Mouse (Mus musculus): ENCODE results near the gene Bmyc.
"Not testable (repeated sequence)": the region's sequence is repeated elsewhere in the genome, so short reads cannot be mapped to it uniquely, and the experiment has no call there.

Bmyc gene

DNA sequence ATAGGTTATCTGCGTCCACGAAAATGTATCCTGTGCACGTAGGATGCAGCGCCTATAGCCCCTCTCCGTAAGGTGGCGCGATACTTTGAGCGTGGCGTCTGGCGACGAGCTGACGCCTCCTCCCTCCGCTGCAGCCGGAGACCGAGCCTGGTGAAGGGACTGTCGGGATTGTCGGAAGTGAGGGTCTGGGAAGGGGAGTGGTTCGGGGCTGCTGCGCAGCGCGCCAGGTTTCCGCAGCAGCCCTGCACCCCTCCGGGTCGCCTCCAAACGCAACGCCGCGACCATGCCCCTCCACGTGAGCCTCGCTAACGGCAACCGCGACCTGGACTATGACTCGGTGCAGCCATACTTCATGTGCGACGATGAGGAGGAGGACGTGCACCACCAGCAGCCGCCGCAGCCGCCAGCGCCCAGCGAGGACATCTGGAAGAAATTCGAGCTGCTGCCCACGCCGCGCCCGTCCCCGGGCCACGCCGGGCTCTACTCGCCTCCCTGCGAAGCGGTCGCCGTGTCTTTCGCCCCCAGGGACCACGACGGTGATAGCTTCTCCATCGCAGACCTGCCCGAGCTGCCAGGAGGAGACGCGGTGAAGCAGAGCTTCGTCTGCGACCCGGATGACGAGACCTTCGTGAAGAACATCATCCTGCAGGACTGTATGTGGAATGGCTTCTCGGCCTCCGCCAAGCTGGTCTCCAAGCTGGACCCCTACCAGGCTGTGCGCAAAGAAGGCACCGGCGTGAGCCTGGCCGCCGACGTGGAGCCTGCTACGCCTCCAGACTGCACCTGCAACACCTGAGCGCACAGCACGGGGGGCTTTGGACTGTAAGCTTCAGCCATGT, at the start of gene Bmyc:
Gene Bmyc (plus strand): TSS at position 97 of the 839 bp plus-strand sequence.
- peak; percentile 66 for DNase-seq (ENCODE audit: extremely low spot score, low read depth, low spot score)

DNA sequence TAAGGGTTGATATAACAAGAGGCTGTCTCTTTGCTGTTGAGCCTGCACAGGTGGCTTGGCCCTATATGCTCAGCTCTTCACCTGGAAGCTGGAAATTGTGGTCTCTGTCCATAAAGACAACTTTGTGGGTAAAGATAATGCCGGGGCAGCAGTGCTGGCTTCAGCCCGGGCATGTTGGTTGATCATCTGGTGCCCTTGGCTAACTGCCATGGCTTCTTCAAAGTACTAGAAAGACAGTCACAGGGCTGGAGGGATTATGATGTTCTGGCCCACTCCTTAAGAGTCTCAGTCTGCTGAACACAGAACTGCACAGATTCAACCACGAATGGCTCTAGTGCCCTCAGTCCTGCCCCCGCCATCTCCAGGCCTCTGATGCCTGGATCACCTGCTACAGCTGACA, 49.3 kb upstream of the Bmyc start:
- no peak for DNase-seq (ENCODE audit: extremely low spot score, low read depth, low spot score)

DNA sequence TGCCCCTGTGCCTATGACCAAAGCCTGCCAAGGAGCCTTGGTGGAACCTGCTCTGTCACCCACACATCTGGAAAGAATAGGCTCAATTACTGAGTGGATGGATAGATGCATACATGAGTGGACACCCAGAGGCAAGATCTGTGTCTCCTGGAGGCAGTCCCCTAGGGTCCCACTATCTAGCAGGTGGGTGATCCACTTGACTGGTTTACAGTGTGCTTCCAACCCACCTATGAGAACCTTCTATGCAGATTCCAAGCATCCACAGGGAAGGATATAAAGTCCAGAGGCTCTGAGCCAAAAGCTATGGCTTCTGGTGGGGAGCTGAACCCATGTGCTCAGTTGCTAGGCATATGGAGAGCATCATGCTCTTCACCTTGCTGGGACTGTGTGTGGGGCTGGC, 48.9 kb upstream of the Bmyc start, which contains the start of gene Lcn5:
Gene Lcn5 (plus strand): TSS at position 301 of the 400 bp plus-strand sequence.
- no peak for DNase-seq (ENCODE audit: extremely low spot score, low read depth, low spot score)

DNA sequence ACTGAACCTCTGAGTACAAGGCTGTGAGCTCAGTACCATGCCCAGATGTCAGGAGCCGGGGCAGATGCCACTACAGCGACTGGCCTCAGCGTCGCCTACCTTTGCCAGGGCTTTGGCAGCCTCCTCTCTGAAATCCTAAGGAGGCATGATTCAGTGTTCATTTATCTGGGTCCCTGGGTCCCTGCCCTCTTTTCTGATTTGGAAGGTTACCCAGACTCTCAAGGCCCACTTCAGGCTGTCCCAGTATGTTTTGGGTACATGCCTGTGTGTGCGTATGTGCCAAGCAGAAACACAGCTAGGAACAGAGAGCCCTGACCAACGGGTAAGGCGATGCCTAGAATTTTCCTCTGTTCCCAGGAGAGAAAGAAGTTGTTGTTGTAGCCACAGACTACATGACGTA, 46.3 kb upstream of the Bmyc start:
- no peak for DNase-seq (ENCODE audit: extremely low spot score, low read depth, low spot score)

DNA sequence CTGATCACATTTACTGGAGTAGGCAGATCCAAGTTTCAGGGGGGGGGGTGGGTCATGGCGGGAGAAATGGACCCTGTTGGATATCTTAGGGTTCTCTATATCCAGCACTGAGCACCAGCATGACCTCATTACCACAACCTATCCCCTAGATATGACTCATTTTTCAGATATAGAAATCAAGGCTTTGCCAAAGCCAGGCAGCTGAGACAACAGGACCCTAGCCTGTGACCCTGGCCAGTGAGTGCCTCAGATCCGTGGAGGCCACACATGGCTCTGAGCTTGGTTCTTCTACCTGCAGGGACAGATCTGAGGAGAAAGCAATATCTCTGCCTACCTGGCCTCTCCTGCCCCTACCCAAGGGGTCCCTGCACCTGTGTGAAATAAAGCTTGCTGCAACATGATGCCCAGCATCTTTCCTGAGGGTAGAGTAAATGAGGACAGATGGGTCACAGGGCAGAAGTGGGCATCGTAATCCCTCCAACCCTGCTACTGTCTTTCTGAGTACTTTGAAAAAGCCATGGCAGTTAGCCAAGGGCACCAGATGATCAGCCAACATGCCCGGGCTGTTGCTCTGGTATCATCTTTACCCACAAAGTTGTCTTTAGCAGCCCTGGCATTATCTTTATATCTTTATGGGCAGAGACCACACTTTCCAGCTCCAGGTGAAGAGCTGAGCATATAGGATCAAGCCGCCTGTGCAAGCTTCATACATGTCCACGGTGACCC, 45.1 kb upstream of the Bmyc start:
- no peak for DNase-seq (ENCODE audit: extremely low spot score, low read depth, low spot score)

DNA sequence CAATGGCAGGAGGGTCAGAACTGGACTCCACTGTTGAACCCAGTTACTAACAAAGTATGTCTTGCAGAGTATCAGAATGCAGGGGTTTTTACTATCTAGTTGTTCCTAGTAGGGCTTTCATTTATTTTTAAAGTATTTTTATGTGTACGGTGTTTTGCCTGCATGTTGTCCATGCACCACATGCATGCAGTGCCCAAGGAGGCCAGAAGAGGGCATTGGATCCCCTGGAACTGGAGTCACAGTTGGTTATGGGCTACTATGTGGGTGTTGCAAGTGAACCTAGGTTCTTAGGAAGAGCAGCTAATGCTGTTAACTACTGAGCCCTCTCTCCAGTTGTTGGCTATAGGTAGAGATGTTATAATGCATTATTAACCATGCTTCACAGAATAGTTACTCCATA, 43.0 kb upstream of the Bmyc start:
- no peak for DNase-seq (ENCODE audit: extremely low spot score, low read depth, low spot score)

DNA sequence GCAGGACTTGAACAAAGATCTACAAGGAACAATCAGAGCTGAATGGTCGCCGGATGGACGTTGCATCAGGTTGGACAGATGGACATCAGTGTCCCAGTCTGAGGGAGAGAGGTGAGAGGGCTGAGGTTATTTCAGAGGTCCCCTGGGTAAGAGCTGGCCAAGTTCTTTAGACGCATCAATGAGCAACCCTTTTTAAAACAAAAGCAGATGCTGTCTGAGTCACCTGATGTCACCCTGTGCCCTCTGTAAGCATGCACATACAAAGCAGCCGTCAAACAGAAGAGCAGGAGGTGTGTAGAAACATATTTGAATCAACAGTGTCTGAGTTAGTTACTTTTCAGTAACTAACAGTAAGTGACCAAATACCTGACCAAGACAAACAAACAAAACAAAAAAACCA, 42.4 kb upstream of the Bmyc start:
- DNase-seq (ENCODE audit: extremely low spot score, low read depth, low spot score), result no peak

DNA sequence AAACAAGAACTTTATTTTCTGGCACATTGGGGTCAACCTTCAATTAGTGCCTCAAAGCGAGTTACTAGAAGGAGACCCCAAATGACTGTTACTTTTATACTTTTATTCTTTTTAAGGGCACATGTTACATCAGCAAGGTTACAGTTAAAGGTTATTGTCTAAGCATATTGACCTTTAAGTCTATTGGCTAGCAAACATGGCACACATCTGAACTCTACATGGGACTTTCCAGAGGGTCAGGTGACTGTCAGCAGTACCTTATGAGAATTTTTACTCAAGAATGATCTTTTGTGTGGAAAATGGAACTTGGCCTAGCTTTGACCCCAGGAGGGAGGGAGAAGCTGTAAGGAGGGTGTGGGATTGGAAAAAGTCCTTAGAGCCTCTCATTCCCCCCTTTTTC, 40.0 kb upstream of the Bmyc start:
- no peak for DNase-seq (ENCODE audit: extremely low spot score, low read depth, low spot score)

DNA sequence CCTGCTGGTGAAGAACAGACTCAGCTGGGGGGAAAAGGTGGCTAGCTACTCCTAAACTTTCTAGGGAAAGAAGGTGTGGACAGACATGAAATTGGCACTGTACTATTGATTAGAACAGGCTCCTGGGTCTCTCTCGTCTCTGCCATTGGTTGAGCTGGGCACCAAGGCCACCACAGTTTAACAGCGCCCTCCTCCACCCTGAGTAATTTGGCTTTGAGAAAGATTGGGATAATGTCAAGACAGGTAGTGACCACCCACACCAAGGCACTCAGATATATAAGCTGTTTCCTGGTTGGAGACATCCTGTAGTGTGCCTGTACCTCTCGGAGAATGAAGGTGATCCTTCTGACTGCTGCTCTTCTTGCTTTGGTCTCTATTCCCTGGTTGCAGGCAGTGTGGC, 30.1 kb upstream of the Bmyc start, which contains the start of gene Lcn6:
Gene Lcn6 (plus strand): TSS at position 301 of the 400 bp plus-strand sequence.
- no peak for DNase-seq (ENCODE audit: extremely low spot score, low read depth, low spot score)

DNA sequence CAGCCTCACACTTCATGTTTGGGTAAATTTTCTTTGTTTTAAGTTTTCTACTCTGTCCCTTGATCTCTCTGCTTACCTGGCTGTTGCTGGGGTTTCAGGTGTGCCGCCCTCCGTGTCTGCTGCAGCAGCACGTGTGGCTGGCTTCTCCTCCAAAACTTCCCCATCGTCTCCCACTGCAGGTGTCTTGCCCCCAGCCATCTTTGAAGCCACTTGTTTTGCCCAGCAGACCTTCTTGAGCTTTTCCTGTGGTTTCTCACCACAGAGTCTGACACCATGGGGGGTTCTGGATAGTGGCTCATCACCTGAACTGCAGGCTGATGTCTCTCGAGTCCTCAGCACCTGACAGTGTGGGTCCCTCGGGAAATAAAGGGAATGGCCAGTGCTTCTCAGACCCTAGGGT, 27.0 kb upstream of the Bmyc start:
- no peak for DNase-seq (ENCODE audit: extremely low spot score, low read depth, low spot score)

DNA sequence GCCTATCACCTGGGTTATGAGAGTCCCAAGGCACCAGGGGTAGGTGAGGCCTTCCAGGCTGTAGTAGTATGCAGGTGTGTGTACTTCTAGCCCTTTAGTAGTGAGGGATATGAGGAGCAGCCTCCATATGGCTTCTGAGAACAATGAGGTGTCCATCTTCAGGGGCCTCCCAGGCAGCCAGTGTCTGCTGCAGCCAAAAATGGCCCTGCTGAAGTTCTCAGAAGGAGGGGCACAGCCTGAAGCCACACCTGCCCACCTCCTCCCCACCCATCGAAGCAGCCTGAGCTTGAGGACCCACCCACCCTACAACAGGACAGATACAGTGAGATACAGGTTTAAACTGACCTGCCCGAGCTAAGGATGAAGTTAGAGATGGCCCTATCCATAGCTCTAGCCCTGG, 24.1 kb upstream of the Bmyc start, which contains the start of gene Lcn10:
Gene Lcn10 (plus strand): TSS at position 301 of the 400 bp plus-strand sequence.
- DNase-seq (ENCODE audit: extremely low spot score, low read depth, low spot score), result no peak

DNA sequence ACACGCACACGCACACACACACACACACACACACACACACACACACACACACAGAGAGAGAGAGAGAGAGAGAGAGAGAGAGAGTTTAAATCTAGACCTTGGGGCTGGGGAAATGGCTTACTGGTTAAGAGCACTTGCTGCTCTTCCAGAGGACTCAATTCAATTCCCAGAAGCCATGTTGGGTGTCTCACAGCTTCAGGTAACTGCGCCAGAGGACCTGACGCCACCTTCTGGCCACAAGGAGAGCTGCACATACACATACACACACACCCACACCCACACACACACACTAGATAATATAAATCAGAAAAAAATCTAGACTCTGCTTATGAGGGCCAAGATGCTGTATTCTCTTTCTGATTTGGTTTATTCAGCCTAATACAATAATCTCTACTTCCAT, 19.6 kb upstream of the Bmyc start:
- no peak for DNase-seq (ENCODE audit: extremely low spot score, low read depth, low spot score)

DNA sequence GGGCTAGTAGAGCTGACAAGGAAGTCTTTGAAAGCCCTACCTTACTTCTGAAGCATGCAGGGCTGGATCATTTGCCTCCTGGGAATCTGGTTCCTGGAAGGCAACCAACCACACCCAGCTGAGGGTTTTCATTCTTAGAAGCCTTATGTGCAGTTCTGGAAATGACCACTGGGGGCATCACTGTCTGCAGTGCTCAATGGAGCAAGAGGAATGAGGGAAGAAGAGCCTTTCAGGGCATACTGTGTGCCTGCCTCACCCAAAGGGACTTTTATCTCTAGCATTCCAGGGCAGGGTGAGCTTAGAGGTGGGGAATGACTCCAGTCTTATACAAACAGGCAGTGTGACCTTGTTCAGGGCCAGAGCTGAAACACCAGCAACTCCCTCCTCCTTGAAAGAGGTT, 11.9 kb upstream of the Bmyc start:
- DNase-seq (ENCODE audit: extremely low spot score, low read depth, low spot score), result peak; percentile 41

DNA sequence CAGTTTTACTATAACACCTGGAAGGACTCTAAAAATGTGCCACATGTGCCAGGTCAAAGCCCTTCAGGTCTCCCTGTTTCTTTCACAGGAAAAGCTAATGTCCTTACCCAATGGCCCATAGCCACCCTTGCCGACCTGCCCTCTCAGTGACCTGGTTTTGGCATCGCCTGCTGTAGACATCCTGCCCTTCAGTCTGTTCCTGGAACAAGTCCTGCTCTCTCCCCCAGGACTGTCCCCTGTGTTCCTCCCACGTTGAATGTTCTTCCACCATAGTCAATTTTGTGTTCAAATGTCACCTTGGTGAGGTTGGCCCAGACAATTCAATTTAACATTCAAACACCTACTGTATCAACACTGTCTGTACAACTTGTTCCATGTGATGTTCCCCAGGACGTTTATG, 9.6 kb upstream of the Bmyc start:
- no peak for DNase-seq (ENCODE audit: extremely low spot score, low read depth, low spot score)

DNA sequence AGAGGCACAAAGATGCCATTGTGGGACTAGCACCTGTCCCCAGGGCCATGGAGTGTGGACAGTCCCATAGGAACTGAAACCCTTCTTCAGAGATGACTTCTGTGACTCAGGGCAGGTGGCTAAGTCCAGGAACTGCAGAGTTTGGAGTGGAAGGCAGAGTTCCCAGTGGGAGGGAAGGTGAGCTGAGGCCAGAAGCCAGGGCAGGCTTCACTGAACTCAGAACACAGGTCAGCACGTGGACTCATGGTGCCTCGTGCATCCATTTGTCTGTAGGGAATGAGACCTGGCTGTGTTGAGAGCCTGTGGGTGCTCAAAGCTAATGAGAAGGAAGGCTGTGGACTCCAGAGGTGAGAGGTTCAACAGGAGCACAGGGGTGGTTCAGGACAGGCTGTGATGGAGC, 7.8 kb upstream of the Bmyc start:
- DNase-seq (ENCODE audit: extremely low spot score, low read depth, low spot score), result no peak

DNA sequence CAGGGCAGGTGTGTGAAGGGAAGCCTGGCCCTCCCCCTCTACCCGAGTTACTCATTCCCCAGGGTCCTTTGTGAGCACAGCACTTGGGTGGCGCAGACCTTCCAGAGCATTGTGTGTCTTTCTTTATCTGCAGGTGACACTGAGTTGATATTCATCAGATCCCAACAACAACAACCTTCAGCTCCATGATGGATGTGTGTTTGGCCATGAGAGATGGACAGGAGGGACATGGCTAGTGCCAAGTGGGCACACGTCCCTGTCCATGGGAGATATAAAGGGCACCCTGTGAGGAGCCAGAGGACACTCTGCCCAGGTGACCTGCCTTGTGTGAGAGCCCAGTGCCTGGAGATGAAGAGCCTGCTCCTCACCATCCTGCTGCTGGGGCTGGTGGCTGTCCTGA, 6.8 kb upstream of the Bmyc start, which contains the start of gene Obp2a:
Gene Obp2a (plus strand): TSS at position 301 of the 400 bp plus-strand sequence.
- DNase-seq (ENCODE audit: extremely low spot score, low read depth, low spot score), result not testable (repeated sequence)

DNA sequence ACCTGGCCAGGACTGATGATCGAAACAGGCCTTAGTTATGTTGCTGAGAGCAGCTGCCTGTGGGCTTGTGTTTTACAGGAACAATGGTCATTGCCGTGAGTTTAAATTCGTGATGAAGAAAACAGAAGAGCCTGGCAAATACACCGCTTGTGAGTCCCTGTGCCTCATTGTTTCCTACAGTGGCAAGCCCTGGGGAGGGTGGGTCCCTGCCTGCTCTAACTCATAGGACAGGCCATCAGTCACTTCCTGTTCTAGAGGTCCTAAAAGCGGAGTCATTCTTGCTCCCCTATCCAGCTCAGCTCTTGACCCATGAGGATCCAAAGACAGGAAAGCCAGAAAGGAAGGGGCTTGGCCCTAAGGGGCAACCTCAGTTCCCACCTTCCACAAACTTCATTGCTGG, 5.5 kb upstream of the Bmyc start:
- no peak for DNase-seq (ENCODE audit: extremely low spot score, low read depth, low spot score)

DNA sequence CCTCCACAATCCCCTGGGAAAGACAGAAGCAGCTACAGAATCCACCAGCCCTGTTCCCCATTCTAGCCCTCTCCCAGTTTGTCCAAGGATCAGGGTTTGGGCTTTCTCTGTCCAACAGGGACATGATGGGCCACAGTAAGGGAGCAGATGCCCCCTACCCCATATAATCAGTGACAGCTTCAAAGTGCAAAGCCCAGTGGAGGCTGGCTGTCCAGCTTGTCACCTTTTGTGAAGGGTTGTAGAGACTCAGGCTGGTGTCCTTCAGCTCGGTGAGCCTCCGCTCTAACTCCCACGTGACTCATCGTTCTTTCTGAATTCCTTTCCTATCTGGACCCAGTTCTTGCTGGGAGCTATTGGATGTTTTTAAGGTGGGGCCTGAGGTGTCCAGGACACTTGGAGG, 2.8 kb upstream of the Bmyc start:
- DNase-seq (ENCODE audit: extremely low spot score, low read depth, low spot score), result no peak

DNA sequence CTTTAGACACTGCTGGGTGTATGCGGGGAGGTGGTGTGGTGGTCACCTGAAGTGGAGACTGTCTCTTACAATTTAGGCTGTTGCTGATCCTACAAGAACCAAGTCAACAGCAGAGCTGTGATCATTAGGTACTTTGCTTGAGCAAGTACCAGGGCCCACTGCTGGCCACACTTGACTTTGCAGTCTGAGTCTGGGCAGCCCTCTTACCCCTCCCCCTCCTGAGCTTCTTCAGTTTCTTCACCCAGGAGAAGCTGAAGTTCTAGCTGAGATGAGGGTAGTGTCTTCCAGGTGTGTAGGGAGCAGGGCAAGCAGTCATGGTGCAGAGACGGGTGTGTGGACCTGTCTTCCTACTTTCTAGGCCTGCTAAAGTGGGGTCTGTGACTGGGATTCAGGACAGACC, 1.6 kb downstream of the Bmyc start:
- DNase-seq (ENCODE audit: extremely low spot score, low read depth, low spot score), result no peak

DNA sequence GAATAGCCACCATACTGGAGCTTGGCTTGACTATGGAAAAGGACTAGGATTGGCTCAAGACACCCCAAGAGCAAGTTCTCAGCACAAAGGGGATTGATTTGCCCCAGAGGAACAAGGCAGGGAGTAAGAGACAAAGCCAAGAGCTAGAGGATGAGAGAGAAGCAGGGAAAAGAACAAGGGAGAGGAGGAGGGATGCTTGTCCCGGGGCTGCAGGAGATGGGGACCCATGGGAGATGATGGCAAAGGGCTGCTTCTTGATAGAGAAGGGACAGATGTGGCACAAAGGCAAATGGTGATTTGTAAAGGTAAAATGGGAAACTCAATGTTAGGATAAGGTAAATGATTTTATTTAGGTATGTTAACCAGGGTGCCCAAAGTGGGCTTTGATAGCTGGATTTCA, 2.5 kb downstream of the Bmyc start:
- DNase-seq (ENCODE audit: extremely low spot score, low read depth, low spot score), result not testable (repeated sequence)

DNA sequence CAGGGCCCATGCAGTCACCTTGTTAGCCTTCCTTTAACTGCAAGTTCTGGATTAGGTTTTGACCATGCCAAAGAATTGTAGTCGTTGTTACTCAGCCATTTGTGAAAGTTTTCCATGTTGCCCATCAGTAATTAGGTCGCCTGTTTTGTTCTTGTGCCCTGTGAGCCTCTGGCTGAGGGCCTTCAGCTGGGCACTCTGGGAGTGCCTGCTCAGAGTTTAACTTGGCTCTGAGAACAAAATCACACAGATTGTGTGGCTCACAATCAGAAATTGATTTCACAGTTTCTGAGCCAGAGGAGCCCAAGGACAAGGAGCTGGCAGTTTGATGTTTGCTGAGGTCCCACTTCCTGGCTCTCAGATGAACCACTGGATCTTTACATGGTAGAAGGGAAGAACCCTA, 3.3 kb downstream of the Bmyc start:
- not testable (repeated sequence) for DNase-seq (ENCODE audit: extremely low spot score, low read depth, low spot score)

DNA sequence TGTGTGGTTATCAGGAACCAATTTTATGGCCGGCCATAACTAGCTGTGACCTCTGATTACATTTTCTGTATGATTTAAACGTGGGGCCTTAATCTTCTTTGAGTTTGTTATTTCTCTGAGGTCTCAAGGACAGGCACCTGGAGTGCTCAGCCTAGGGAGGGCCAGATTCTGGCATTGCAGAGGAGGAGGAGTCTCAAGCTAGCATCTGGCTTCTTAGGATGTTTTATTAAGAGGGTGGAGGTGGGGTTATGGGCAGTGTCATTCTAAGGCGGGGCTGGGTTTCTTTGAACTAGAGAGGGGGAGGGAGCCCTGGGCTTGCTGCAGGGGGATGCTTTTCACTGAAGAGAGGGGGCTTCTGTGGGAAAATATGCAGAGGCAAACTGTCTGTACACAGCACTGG, 5.1 kb downstream of the Bmyc start:
- DNase-seq (ENCODE audit: extremely low spot score, low read depth, low spot score), result not testable (repeated sequence)
